In genomic region chr6:30617020-30617958, GRCm38 (mm10) we compare ENCODE assay signal across 8 mouse cellular contexts. TPM values are rescaled to one million over a fixed set of nuclear protein-coding genes. Genes with fewer than 3 reads are reported as not detected.
A peak's percentile ranks its signal among the peaks of the same experiment; 100 is the strongest.
DNase-seq lines count a peak whose midpoint lies in the region; ATAC-seq lines count a peak whose summit lies in the region.

No protein-coding gene starts in this region.

- intact Hi-C loops in heart, postnatal 25 days (cut with DNase I), result no loop called here

- no peaks in the 10 kb centered on the region for H3K36me3 ChIP-seq in heart, embryonic 14.5 days (ENCODE audit: control insufficient read depth, insufficient read depth, low read length)
- no peaks in the 10 kb centered on the region for H3K36me3 ChIP-seq in forebrain, embryonic 16.5 days (ENCODE audit: control insufficient read depth, insufficient read depth)
- H3K36me3 ChIP-seq in limb, embryonic 15.5 days, result no peaks in the 10 kb centered on the region
- no peaks in the 10 kb centered on the region for H3K36me3 ChIP-seq in splenic B cell, adult 2 months (ENCODE audit: control insufficient read depth, insufficient read depth, low read length, poor library complexity, severe bottlenecking)

- H3K4me3 ChIP-seq in heart, embryonic 14.5 days (ENCODE audit: control insufficient read depth in 1 of 2, insufficient read depth in 1 of 2, low read depth in 1 of 2, low read length in 2 of 2), result 0 out of 4 replicates have a peak overlapping the region, but pooled peaks of 1 of the 2 experiments have one; percentile 4
- peak overlapping the region; percentile 37 for H3K4me3 ChIP-seq in forebrain, embryonic 16.5 days (replicated peaks; ENCODE audit: low read length)
- H3K4me3 ChIP-seq in limb, embryonic 15.5 days, result peak overlapping the region; percentile 16; the same call in 1 of the 2 replicates

- peak overlapping the region in 1 of 2 experiments; percentile 52; a peak in 1 of 4 replicates for H3K27ac ChIP-seq in heart, embryonic 14.5 days (replicated peaks in 1 of 2; ENCODE audit: control insufficient read depth in 1 of 2, insufficient read depth in 1 of 2, low read depth in 2 of 2, low read length in 2 of 2)
- H3K27ac ChIP-seq in forebrain, embryonic 16.5 days (ENCODE audit: low read length), result peak overlapping the region; percentile 69
- peak overlapping the region; percentile 88 for H3K27ac ChIP-seq in limb, embryonic 15.5 days

- WGBS in heart, embryonic 14.5 days, result 17% methylated on average over 13 of the region's 13 CpGs
- 4% methylated on average over 13 of the region's 13 CpGs for WGBS in forebrain, embryonic 16.5 days
- WGBS in limb, embryonic 15.5 days, result 10% methylated on average over 11 of the region's 13 CpGs

- peak overlapping the region; percentile 41; the same call in 1 of the 2 replicates for H3K9ac ChIP-seq in heart, embryonic 14.5 days (ENCODE audit: low read length)
- H3K9ac ChIP-seq in forebrain, embryonic 16.5 days (replicated peaks; ENCODE audit: low read depth, low read length), result peak overlapping the region; percentile 48
- H3K9ac ChIP-seq in limb, embryonic 15.5 days, result no peak overlapping the region

- H3K27me3 ChIP-seq in heart, embryonic 14.5 days (ENCODE audit: control insufficient read depth, insufficient read depth, low read length), result 0 out of 2 replicates have a peak, but pooled peaks cover 3% of the 10 kb centered on the region
- no peaks in the 10 kb centered on the region for H3K27me3 ChIP-seq in forebrain, embryonic 16.5 days (replicated peaks; ENCODE audit: control insufficient read depth, insufficient read depth, low read length)
- no peaks in the 10 kb centered on the region for H3K27me3 ChIP-seq in limb, embryonic 15.5 days
- no peaks in the 10 kb centered on the region for H3K27me3 ChIP-seq in splenic B cell, adult 2 months (ENCODE audit: control insufficient read depth, insufficient read depth, low read length, poor library complexity, severe bottlenecking)

- no peak for DNase-seq in heart, postnatal 25 days (ENCODE audit: low spot score)
- DNase-seq in adrenal gland, adult 2 months, result peak; percentile 55
- DNase-seq in splenic B cell, adult 2 months (ENCODE audit: low read depth, low spot score), result peak; percentile 8
- no peak for DNase-seq in left cerebral cortex, adult 9 months (ENCODE audit: low spot score in 2 of 2)
- DNase-seq in right cerebral cortex, adult 18-20 months, result no peak

- H3K9me3 ChIP-seq in heart, embryonic 14.5 days (ENCODE audit: control insufficient read depth, low read length), result no peaks in the 10 kb centered on the region
- no peaks in the 10 kb centered on the region for H3K9me3 ChIP-seq in forebrain, embryonic 16.5 days (ENCODE audit: control insufficient read depth, low read length)
- H3K9me3 ChIP-seq in limb, embryonic 15.5 days, result no peaks in the 10 kb centered on the region

- H3K4me1 ChIP-seq in heart, embryonic 14.5 days (ENCODE audit: control insufficient read depth in 2 of 2, insufficient read depth in 2 of 2, low read length in 2 of 2), result peaks cover 34 to 60% of the 10 kb centered on the region in 2 experiments
- H3K4me1 ChIP-seq in forebrain, embryonic 16.5 days (replicated peaks; ENCODE audit: control insufficient read depth, insufficient read depth, low read length), result peaks cover 41% of the 10 kb centered on the region
- peaks cover 43% of the 10 kb centered on the region for H3K4me1 ChIP-seq in limb, embryonic 15.5 days

- ATAC-seq in heart, embryonic 14.5 days (ENCODE audit: insufficient number of reproducible peaks, insufficient read depth, low FRiP score, low read depth), result no peak
- no peak; the same call in 1 of the 2 replicates for ATAC-seq in forebrain, embryonic 16.5 days
- ATAC-seq in limb, embryonic 15.5 days (ENCODE audit: insufficient number of reproducible peaks, low FRiP score, low TSS enrichment, low read depth), result 0 out of 2 replicates have a peak, but pooled peaks have one; percentile 26

- peak overlapping the region; percentile 49 for H3K4me2 ChIP-seq in heart, embryonic 14.5 days (ENCODE audit: low read length)
- H3K4me2 ChIP-seq in forebrain, embryonic 16.5 days (ENCODE audit: low read length), result peak overlapping the region; percentile 51
- peak overlapping the region; percentile 38 for H3K4me2 ChIP-seq in limb, embryonic 15.5 days

RNA-seq across cellular contexts. Expression of gene Cpa5, which starts 6.5 kb away (rescaled TPM):
- polyA plus RNA-seq in heart, embryonic 14.5 days (2014; fragmentation: Nextera tagmentation; extraction: Ambion mirVana), result 0.74 TPM in 2 replicates
- total RNA-seq in heart, postnatal 25 days (2021), result not detected
- not detected for total RNA-seq in adrenal gland, adult 2 months (2021)
- not detected in 2 replicates for polyA plus RNA-seq in adrenal gland, adult 2 months (2012; rRNA removed)
- polyA plus RNA-seq in forebrain, embryonic 16.5 days (2015; fragmentation: Nextera tagmentation; extraction: Ambion mirVana), result not detected in 2 replicates
- polyA plus RNA-seq in limb, embryonic 15.5 days (2015; fragmentation: Nextera tagmentation; extraction: Ambion mirVana), result 0.27 and 0.83 TPM in 2 replicates

RNA-seq across cellular contexts. Expression of gene Cpa1, which starts 21.7 kb away (rescaled TPM):
- polyA plus RNA-seq in heart, embryonic 14.5 days (2014; fragmentation: Nextera tagmentation; extraction: Ambion mirVana), result 4.5 TPM in 2 replicates
- under 1 TPM in 1 of 2 experiments, not detected in 1; 0.16 TPM for total RNA-seq in heart, postnatal 25 days (2021)
- total RNA-seq in adrenal gland, adult 2 months (2021), result not detected
- not detected in 2 replicates for polyA plus RNA-seq in adrenal gland, adult 2 months (2012; rRNA removed)
- 0.56 and 0.66 TPM in 2 replicates for polyA plus RNA-seq in forebrain, embryonic 16.5 days (2015; fragmentation: Nextera tagmentation; extraction: Ambion mirVana)
- 1.7 and 1.9 TPM in 2 replicates for polyA plus RNA-seq in limb, embryonic 15.5 days (2015; fragmentation: Nextera tagmentation; extraction: Ambion mirVana)

RNA-seq across cellular contexts. Expression of gene Cpa4, which starts 49.1 kb away (rescaled TPM):
- polyA plus RNA-seq in heart, embryonic 14.5 days (2014; fragmentation: Nextera tagmentation; extraction: Ambion mirVana), result 2.5 TPM in 2 replicates
- total RNA-seq in heart, postnatal 25 days (2021), result not detected
- total RNA-seq in adrenal gland, adult 2 months (2021), result 1 to 10 TPM; 1.6 to 2.1 TPM
- 0.94 and 1.1 TPM in 2 replicates for polyA plus RNA-seq in adrenal gland, adult 2 months (2012; rRNA removed)
- 1.0 and 1.6 TPM in 2 replicates for polyA plus RNA-seq in forebrain, embryonic 16.5 days (2015; fragmentation: Nextera tagmentation; extraction: Ambion mirVana)
- 5.2 and 6.3 TPM in 2 replicates for polyA plus RNA-seq in limb, embryonic 15.5 days (2015; fragmentation: Nextera tagmentation; extraction: Ambion mirVana)

Comparison
In these comparisons a context has a peak if more than half of its experiments do, and no peak if none do; other contexts are left out.
1. DNase-seq: peak in adrenal gland, adult 2 months (single experiment) and splenic B cell, adult 2 months (single experiment); none in heart, postnatal 25 days (single experiment), left cerebral cortex, adult 9 months (0 of 2) and right cerebral cortex, adult 18-20 months (single experiment).
2. Peak in every context shown above with its lines, with median percentiles within 50 percentile points of each other: H3K4me2 ChIP-seq.